Mouse (Mus musculus): ENCODE data around the gene Cib1.

- TF ChIP-seq CTCF (conservative IDR thresholded peaks at IDR 0.05; ENCODE audit: low read length) (no peak), NANOG (IDR thresholded peaks at IDR 0.05; ENCODE audit: borderline replicate concordance, low read length) (no peak), POU5F1 (IDR thresholded peaks at IDR 0.05; ENCODE audit: borderline replicate concordance, low read length) (no peak)
These were observed 12.2 kb upstream of the Cib1 start for GRCm38 (mm10) chr7:80244851-80245250.
